Mouse (Mus musculus): Measurements from ENCODE around the gene Mapre3.
A peak's percentile ranks its signal among the peaks of the same experiment; 100 is the strongest.

The Mapre3 gene

DNA sequence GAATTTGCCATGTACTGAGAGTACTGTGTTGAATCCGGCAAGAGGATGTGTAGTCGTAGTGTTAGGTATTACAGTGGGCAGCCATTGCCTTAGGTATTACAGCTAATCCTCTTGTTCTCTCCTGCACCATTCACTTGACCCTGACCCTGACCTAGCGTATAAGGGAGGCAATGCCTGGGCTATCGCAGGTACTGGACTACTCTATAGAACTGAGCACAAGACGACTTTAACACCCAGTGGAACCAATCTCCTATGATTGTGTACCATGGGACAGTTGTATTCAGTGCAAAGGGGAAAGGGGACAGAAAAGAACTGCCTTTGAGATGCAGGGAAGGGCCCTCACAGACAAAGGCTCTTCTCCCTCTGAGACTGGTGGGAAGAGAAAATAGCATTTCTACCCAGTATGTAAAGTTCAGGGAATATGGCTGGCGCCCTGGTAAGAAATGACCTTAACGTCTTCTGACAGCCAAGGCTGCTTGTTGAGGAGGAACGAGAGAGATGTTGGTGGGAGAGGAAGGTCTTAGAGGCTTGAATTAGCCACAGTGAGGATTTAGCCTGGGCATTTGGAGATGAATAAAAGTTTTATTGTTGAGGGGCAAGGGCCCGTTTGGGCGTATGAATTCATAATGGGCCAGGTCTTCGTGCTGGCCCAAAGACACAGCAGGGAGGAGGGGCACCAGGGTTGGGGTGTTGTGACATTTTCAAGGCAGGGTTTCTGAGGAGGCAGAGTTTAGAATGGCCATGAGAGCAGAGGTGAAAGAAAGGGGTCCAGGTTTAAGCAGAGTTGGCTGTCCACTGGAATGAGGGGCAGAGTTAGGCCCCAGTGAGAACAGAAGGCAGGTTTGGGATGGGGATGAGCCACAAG is 9.9 kb downstream of the Mapre3 start:
- no peak for DNase-seq (ENCODE audit: low read depth, low spot score)

DNA sequence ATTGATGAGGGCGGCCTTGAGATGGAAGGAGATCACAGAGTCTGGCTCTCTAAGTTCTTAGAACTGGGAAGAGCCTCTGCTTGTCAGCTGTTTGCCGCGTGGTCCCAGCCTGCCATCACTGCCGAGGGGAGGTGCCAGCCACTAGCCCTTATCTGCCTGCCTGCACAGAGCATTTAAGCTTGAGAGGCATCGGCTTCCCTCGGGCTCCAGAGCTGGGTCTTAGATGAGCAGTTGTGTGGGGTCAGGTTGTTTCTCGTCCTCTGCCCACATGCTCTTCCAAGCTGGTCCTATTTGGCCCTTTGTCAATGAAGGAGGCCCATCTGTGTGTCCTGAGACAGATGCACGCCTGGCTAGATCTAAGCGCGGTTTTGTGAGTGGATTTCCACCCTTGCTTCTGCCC is 10.7 kb downstream of the Mapre3 start:
- no peak for DNase-seq (ENCODE audit: low read depth, low spot score)

DNA sequence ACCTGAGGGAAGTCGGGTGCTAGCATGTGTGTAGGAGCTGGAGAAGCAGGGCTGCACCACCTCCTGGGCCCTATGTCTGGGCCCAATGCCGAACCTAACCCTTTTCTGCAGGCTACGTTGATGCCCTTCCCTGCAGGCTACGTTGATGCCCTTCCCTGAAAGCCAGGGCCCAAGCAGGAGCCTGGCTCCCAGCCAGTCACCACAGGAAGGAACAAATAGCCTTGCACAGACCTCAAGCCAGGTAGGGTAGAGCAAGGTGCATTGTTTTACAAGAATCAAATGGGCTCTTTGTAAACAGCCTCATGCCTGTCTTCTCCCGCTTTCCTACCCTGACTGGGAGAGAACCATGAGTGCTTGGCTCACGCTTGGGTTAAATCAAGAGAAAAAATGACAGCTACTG is 11.4 kb downstream of the Mapre3 start:
- DNase-seq (ENCODE audit: low read depth, low spot score) = no peak

DNA sequence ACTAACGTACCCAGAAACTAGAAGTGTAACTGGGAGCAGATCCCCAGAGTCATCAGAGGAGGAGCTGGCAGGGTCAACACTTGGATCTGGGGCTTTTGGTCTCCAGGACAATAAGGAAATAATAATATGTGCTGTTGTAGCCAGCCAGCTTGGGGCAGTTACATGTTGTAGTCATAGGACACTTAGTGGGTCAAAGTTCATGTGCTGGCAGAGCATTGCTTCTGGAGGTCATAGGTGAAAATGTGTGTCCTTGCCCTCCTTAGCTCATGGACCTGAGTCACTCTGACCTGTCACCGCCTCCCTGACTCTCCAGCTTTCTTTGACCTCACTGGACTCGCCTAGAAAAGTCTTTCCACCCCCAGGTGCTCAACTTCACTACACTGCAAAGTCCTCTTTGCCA is 19.0 kb downstream of the Mapre3 start:
- no peak for DNase-seq (ENCODE audit: low read depth, low spot score)

DNA sequence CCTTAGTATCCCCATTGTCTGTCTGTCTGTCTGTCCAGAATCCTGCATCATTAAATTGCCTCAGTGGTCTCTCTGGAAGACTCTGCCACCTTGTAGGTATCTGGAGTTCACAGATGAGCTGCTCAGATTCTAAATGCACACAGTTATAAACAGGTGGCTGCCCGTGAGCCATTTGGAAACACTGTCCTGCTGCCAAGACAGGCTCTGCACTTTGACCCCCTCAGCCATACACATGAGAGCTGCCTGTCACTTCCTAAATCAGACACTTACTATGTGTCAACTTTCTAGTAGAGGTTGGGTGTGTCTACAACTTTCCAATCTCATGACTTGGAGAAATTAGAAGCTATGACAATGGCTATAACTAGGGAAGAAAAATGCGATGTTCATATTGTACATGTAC is 25.3 kb downstream of the Mapre3 start:
- no peak for DNase-seq (ENCODE audit: low read depth, low spot score)

DNA sequence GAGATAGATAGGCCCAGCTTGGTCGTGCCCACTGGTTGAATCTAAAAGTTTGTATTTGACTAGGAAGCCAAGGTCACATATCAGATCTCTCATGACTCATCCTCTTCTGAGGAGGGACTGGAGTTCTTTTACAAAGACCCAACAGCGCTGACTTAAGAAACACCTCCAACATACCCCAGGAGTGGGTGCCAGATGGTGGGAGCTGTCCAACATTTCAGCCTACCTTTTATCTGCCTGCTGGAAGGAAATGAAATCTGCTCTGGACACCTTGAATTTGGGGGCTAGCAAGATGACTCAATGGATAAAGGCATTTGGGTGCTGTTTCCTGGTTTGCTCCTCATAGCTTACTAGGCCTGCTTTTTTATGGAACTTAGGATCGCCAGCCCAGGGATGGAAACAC is 27.5 kb downstream of the Mapre3 start:
- DNase-seq (ENCODE audit: low read depth, low spot score) = peak; percentile 37

DNA sequence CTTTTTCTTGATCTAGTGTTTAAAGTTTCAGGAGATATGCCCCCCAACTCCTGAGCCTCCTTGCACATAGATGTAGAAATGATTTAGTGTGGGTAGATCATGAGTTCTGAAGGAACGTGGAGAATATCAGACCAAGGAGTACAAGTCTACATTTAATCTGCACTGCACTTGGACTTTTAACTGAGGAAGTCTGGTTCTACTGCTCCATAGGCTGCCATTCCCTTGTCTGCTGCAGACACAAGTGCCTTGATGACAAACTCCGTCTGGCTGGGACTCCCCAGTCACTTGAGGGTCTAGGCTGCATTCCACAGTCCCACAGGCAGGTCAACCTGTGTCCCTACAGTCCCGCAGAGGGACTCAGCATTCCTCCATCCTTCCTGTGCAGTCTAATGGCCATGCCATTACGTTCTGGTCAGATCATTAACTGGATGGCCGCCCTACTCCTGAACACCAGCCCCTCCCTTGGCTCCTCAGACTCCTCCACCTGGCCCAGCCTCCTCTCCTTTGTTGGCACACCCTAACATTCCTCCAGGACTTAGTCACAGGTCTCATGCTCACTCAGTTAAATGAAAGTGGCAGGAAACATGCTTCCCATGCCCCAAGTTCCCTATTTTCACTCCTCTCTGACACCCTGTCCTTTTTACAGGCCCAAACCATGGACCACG is 35.6 kb downstream of the Mapre3 start:
- DNase-seq (ENCODE audit: low read depth, low spot score) = peak; percentile 46

DNA sequence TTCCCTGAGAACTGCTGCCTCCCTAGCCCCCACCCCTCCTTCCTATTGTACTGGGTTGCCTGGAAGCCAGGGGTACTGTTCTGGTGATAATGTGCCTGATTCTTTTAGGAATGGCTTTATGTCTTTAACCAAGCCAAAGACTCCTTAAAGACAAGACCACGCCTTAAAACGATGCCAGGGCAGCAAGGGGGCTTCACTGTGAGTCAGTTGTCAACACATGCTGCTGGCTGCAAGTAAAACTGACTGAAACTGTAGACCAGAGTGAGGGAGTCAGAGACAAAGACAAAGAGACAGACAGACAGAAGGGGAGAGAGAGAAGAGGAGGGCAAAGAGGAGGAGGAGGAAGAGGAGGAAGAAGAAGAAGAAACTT is 36.1 kb downstream of the Mapre3 start:
- DNase-seq (ENCODE audit: low read depth, low spot score) = no peak

DNA sequence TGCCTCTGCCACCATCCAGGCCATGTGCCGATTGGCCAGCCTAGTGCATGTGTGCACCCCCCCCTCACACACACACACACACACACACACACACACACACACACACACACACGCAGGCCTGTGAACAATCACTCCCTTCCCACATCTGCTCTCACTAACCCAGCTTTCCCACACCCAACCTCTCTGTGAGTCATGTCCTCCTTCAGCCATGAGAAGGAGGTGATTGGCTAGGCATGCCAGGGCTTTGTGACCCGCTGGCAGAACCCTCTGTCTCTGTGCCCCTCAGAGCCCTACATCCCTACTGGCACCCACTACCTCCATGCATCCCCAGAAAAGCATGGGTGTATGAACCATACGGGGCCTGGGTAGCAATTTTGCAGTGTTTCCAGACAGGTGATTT is 39.1 kb downstream of the Mapre3 start:
- no peak for DNase-seq (ENCODE audit: low read depth, low spot score)

DNA sequence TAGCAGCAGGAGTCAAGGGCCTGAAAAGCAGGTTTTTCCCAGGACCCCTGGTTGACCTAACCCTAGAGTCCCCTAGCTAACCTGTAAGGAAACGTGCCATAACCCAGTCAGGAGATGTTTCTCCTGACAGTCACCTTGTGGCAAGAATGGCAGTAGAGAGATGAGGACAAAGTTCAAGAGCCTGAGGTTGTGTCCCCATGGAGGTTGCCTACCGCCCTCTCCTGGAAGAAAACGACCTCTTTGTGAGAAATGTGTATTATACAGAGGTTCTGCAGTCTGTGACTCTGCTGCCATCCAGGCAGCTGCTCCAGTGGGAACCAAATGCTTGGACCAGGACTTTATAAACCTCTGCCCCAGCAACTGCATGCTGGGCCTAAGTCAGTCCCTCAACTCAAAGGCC is 41.2 kb downstream of the Mapre3 start:
- DNase-seq (ENCODE audit: low read depth, low spot score) = peak; percentile 24

DNA sequence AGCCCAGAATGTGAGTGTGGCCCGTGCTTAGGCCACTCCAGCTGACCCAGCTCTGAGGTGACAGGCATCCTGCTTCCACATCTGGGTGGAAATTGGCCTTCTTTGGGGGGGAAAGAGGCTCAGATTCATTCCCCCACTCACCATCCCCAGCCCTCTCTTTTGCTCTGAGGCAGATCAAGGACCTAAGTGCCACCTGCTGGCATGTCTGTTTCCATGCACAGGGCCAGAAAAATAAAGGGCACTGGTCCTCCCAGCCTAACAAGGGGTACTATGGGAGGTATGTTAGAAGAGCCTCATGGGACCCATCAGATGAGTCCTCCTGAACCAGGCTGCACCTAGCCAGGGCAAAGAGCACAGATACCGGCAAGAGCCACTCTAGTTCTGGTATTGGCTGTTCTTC is 41.7 kb downstream of the Mapre3 start:
- no peak for DNase-seq (ENCODE audit: low read depth, low spot score)

DNA sequence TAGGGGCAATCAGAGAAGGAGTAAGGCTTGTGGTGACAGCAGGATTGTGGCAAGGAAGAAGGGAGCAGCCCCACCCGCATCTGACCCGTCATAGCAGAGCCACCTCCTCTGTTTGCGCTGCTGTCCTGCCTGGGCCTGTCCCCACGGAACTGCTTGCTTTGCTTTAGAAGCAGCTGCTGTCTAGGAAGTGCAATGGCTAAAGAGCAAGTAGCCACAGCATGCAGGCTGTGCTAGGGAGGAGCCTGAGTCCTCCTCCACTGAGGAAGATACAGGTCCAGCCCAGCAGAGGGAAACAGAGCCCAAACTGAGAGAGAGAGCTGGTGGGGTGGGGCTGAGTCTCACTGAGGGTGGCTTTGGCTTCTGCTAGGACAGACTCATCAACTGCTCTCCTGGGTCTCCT is 49.4 kb downstream of the Mapre3 start:
- DNase-seq (ENCODE audit: low read depth, low spot score) = peak; percentile 74

DNA sequence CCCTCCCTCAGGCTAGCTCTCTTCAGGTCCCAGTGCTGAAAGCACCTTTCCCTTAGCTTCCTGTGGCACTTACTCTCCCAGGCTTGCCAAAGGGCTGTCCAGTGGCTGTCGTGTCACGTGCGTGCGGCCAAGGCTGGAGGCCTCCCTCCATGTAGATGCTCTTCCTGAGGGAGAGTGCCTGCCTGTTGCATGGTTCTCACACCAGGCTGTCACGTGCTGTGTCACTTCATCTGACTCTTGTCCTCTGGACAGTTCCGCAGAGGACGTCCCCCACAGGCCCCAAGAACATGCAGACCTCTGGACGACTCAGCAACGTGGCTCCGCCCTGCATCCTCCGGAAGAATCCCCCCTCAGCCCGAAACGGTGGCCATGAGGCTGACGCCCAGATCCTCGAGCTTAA is 49.9 kb downstream of the Mapre3 start:
- no peak for DNase-seq (ENCODE audit: low read depth, low spot score)

DNA sequence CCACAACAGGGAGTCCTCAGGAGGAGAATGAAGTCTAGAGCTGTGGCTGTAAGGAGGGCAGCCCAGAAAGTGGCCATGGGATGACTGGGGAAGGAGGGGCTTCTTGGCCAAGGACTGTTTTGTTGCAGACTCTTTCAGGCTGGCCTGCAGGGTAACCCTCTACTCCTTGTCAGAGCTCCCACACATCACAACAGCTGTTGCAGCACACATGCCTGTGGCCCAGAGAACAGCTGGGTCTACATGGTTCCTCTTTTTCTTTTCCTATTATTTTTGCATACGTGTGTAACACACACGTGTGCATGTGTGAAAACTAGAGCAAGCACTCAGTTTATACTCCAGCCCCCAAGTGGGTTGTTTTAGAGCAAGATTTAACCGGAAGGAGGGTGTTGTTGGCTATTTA is 52.4 kb downstream of the Mapre3 start:
- DNase-seq (ENCODE audit: low read depth, low spot score) = no peak

DNA sequence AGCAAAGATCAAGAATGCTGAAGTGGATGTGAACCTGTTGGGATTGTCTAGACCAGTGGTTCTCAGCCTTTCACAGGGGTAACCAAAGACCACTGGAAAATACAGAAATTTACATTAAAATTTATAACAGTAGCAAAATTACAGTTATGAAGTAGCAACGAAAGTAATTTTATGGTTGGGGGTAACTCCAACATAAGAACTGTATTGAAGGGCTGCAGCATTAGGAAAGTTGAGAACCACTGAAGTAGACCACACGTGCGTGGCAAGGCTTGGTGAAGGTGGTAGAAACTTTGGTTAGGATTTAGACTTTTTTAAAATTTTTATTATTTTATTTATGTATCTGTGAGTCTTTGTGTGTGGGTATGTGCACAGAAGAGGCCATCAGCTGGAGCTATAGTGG is 53.3 kb downstream of the Mapre3 start, which contains the start of gene Tmem214:
TSS of gene Tmem214 (plus strand) at position 301 of the 400 bp plus-strand sequence.
- DNase-seq (ENCODE audit: low read depth, low spot score) = no peak

DNA sequence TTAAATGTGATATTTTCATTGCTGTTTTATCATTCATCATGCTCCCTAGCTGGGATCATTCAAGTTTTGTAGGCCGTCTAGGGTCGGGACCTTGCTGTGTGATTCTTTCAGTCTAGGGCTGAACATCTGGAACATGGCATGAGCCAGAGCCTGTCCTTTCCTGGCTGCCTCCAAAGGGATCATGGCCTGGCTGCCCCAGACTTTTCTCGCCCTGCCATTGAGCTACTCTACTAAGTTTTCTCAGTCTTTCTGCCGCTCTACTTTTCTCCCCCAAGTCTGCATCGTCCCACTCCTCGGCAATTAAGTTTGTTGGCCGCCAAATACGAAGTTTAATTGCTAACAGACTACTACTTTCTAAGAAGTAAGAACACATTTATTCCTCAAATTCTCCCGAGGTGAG is 54.5 kb downstream of the Mapre3 start:
- no peak for DNase-seq (ENCODE audit: low read depth, low spot score)

DNA sequence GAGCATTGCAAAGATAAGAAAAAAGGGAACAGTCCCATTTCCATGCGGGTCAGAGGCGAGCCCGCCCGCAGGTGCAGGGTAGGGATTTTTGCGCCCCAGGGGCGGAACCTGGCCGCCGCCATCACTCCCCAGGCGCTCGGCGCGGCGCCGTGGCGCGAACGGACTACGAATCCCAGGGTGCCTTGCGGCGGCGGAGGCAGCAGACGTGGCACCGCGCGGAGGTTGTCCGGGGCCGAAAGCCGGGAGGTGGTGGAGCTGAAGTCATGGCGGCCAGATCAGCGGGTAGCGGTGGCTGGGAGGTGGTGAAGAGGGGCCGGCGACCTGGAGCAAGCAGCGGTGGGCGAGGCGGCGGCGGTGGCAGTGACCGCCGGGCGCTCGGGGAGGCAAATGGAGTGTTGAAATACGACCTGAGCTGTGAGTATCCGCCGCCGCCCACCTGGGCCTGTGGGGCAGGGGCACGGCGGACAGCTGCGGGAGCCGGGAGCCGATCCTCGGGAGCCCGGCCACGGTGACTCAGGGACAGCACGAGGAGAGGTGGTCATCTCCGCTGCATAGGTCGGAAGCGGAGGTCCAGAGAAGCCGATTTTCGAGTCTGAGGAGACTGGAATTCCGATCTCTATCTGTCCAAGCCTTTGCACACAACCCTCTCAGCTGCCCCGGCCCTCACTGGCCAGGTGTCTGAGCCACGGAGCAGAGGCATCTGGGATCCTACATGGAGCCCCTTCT is 55.1 kb downstream of the Mapre3 start:
- peak; percentile 94 for DNase-seq (ENCODE audit: low read depth, low spot score)

DNA sequence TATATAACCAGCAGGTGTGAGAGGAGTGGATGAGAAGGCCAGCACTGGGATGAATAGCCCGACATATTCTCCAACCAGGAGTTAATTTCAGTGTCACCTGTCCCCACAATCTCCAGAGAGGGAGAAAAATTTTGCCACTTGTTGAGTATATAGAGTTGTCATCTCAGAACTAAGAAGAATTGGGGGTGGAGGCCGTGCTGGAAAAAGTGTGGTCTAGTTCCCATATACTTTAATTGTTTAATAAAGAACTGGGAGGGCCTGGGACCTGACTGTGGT is 55.6 kb downstream of the Mapre3 start:
- DNase-seq (ENCODE audit: low read depth, low spot score) = no peak

DNA sequence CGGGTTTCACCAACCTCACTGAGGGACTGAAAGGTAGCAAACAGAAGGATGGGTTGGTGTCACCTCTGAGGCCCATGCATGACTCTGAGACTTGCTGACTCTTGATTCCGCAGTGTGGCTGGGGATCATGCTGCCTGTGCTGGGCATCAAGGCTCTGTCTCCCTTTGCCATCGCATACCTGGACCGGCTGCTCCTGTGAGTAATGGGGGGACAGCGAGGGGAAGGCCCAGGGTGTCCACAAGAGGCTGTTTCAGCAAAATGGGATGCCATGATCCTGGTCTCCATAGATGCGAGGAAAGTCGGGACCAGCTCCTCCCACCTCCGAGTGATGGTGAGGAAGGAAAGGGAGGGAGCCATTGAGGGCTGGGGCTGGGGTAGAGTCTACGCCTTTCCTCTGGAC is 58.1 kb downstream of the Mapre3 start:
- no peak for DNase-seq (ENCODE audit: low read depth, low spot score)

DNA sequence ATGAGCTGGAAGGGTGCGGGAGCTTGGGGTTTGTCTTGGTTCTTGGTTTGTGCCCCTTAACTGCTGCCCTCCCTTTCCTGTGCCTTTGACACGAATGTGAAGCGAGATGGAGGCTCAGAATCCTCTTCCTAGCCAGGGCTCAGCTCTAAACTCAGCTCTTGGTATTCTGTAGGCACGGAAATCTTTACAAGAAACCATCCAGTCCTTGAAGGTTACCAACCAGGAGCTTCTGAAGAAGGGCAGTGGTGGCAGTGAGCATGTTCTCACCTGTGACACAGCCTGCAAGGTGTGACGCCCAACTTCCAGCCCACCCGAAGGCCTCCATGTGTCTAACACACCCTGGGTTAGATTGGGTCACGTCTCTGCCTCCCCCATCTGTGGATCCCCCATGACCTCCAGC is 59.9 kb downstream of the Mapre3 start:
- DNase-seq (ENCODE audit: low read depth, low spot score) = no peak

DNA sequence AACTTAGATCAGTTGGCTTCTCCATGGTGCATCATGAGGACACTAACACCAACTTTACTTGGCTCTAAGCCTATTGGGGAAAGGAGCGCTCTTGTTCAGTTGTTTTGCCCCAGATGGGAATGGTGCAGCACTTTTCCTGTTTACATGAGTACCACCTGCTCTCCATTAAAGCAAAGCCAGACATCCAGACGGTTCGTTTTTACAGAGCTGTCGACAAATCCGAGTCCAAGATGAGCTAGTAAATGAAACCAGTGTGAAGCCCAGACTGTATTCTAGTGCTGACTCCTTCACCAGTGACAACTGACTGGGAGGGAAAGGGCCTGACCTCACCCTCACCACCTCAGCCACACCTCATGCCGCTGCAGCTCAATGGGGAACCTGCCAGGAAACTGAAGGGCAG is 64.2 kb downstream of the Mapre3 start:
- DNase-seq (ENCODE audit: low read depth, low spot score) = no peak

DNA sequence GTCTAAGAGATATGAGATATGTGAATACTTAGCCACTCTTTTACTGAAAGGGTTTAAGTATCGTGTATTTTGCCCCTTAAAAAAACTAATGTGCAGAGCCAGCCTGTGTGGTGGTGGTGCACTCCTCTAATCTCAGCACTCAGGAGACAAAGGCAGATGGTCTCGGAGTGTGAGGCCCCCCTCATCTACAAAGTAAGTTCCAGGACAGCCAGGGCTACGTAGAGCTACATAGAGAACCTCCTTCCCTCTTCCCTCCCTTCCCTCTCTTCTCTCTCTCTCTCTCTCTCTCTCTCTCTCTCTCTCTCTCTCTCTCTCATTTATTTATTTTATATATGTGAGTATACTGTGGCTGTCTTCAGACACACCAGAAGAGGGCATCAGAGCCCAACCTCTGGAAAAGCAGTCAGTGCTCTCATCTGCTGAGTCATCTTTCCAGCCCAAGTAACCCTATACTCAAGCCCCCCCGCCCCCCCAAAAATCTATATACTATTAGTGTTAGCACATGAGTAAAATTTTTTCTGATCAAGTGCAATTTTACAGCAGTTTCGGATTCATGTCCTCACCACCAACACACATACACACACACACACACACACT is 65.0 kb downstream of the Mapre3 start:
- DNase-seq (ENCODE audit: low read depth, low spot score) = no peak

DNA sequence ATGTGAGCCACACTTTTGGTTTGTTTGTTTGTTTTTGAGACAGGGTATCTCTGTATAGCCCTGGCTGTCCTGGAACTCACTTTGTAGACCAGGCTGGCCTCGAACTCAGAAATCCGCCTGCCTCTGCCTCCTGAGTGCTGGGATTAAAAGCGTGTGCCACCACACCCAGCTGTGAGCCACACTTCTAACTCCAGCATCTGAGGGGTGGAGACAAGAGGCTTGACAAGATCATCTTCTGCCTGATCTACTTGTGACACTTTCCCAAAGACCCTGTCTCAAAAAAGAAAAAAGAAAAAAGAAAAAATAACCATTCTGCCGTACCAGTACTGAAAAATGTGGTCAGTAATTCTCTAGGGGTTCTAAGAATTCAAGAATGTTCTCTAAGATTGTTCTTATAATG is 67.4 kb downstream of the Mapre3 start:
- peak; percentile 35 for DNase-seq (ENCODE audit: low read depth, low spot score)

Data from ZHBTc4 (cell line).